Mouse (Mus musculus): Measurements from ENCODE around the gene Nav2. TPM values are rescaled to one million over a fixed set of nuclear protein-coding genes. Genes with fewer than 3 reads are reported as not detected.
A peak's percentile ranks its signal among the peaks of the same experiment; 100 is the strongest.

Nav2 gene
- polyA plus RNA-seq, 1 experiment, result 0.01 TPM

GRCm38 (mm10) chr7:49075333-49075934, 166.9 kb downstream of the Nav2 start:
- TF ChIP-seq GATA1 (IDR thresholded peaks at IDR 0.05; ENCODE audit: low read length), result no peak

- TF ChIP-seq GATA1 (IDR thresholded peaks at IDR 0.05; ENCODE audit: low read length), result no peak
Observed at GRCm38 (mm10) chr7:49076283-49076694, 167.8 kb downstream of the Nav2 start.

- no peak for TF ChIP-seq GATA1 (IDR thresholded peaks at IDR 0.05; ENCODE audit: low read length)
Observed at GRCm38 (mm10) chr7:49078930-49079329, 170.4 kb downstream of the Nav2 start.

- no peak for TF ChIP-seq GATA1 (IDR thresholded peaks at IDR 0.05; ENCODE audit: low read length)
Observed at GRCm38 (mm10) chr7:49082585-49083165, 174.2 kb downstream of the Nav2 start.

GRCm38 (mm10) chr7:49084768-49085167, 176.3 kb downstream of the Nav2 start:
- TF ChIP-seq GATA1 (IDR thresholded peaks at IDR 0.05; ENCODE audit: low read length), result no peak

GRCm38 (mm10) chr7:49085759-49086158, 177.2 kb downstream of the Nav2 start:
- no peak for TF ChIP-seq GATA1 (IDR thresholded peaks at IDR 0.05; ENCODE audit: low read length)

- TF ChIP-seq GATA1 (IDR thresholded peaks at IDR 0.05; ENCODE audit: low read length), result no peak
Observed at GRCm38 (mm10) chr7:49087154-49087553, 178.6 kb downstream of the Nav2 start.

GRCm38 (mm10) chr7:49088198-49088912, 179.8 kb downstream of the Nav2 start:
- TF ChIP-seq GATA1 (IDR thresholded peaks at IDR 0.05; ENCODE audit: low read length), result no peak

GRCm38 (mm10) chr7:49091371-49091770, 182.9 kb downstream of the Nav2 start:
- TF ChIP-seq GATA1 (IDR thresholded peaks at IDR 0.05; ENCODE audit: low read length), result no peak

- TF ChIP-seq GATA1 (IDR thresholded peaks at IDR 0.05; ENCODE audit: low read length), result no peak
Observed at GRCm38 (mm10) chr7:49091921-49092320, 183.4 kb downstream of the Nav2 start.

GRCm38 (mm10) chr7:49093596-49093995, 185.1 kb downstream of the Nav2 start:
- no peak for TF ChIP-seq GATA1 (IDR thresholded peaks at IDR 0.05; ENCODE audit: low read length)

GRCm38 (mm10) chr7:49094531-49094930, 186.0 kb downstream of the Nav2 start:
- TF ChIP-seq GATA1 (IDR thresholded peaks at IDR 0.05; ENCODE audit: low read length), result no peak

GRCm38 (mm10) chr7:49101291-49101690, 192.8 kb downstream of the Nav2 start:
- TF ChIP-seq GATA1 (IDR thresholded peaks at IDR 0.05; ENCODE audit: low read length), result no peak

- TF ChIP-seq GATA1 (IDR thresholded peaks at IDR 0.05; ENCODE audit: low read length), result no peak
Observed at GRCm38 (mm10) chr7:49102223-49102622, 193.7 kb downstream of the Nav2 start.

GRCm38 (mm10) chr7:49104376-49104775, 195.9 kb downstream of the Nav2 start:
- peak; percentile 22 for TF ChIP-seq GATA1 (IDR thresholded peaks at IDR 0.05; ENCODE audit: low read length)

GRCm38 (mm10) chr7:49104793-49105192, 196.3 kb downstream of the Nav2 start:
- no peak for TF ChIP-seq GATA1 (IDR thresholded peaks at IDR 0.05; ENCODE audit: low read length)

GRCm38 (mm10) chr7:49105501-49105900, 197.0 kb downstream of the Nav2 start:
- TF ChIP-seq GATA1 (IDR thresholded peaks at IDR 0.05; ENCODE audit: low read length), result no peak

All from G1E-ER4 (cell line).